Mouse (Mus musculus): Measurements from ENCODE around the gene Gm21773.
"Not testable (repeated sequence)": the region's sequence is repeated elsewhere in the genome, so short reads cannot be mapped to it uniquely, and the experiment has no call there.

The Gm21773 gene

DNA sequence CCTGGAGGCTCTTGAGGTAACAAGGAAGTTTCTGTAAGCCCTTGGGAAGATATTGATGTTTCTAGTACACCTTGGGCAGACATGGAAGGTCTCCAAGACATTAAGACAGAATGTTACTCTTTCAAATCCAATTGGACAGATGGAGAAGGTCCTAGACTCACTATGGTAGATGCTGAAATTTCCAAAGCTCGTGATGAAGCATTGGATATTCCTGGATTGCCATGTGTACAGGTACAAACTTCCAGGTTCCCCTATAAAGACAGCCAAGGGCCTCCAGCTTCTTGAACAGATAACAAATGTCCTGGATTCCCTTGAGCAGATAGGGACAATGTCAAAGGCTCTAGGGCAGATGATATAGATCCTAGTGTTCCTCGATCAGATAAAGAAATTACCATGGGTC is at the start of gene Gm21773:
TSS of gene Gm21773 (minus strand) at position 101 of the 400 bp plus-strand sequence.
- DNase-seq = not testable (repeated sequence)
